Mouse (Mus musculus) erythroblast, embryonic 14.5 days (primary cell): ENCODE data around the gene Gdf11.

ENCODE experiments used
- GATA1 ChIP-seq: IDR thresholded peaks from 2 replicates; pipeline ENCODE4 v1.6.1; 2012; ENCODE audit warnings: low read length, inconsistent platforms, mixed read lengths
- TAL1 ChIP-seq: IDR thresholded peaks from 3 replicates; pipeline ENCODE4 v1.6.1; 2012; ENCODE audit warnings: low read length, inconsistent platforms, mixed read lengths

GRCm38 (mm10) chr10:128839434-128839833, 52.1 kb downstream of the Gdf11 start:
- TF ChIP-seq GATA1, result no peak
- no peak for TF ChIP-seq TAL1
